Mouse (Mus musculus) liver, embryonic 14.5 days (tissue): ENCODE measurements around the gene 4930579G24Rik.

Experiments
- CTCF ChIP-seq: IDR thresholded peaks from 2 replicates; pipeline ENCODE4 v1.5.1; 2016; ENCODE audit warnings: antibody characterized with exemption, low read depth, control low read depth
- EP300 ChIP-seq: IDR thresholded peaks from 2 replicates; pipeline ENCODE4 v1.6.1; 2016; ENCODE audit warnings: antibody characterized with exemption, low read depth

DNA sequence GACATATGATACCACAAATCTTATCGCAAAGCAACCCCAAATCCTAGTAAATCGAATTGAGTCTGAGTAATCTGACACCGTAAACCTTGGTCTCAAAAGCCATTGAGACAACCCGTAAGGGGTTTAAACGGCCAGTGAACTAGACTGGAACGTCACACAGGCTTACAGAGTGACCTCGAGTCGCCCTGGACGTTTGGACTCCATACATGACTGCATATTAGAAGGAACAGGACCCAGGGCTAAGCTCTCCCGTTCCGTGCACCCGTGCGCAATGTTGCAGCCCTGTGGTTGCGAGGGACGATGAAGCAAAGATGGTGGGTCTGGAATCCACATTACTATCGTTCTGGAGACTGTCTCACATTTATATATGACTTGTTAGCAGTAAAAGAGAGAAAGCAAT, 43.3 kb downstream of the 4930579G24Rik start:
- TF ChIP-seq CTCF (no peak), EP300 (no peak)
